Mouse (Mus musculus) urinary bladder, adult 2 months (tissue): ENCODE results near the gene Spag6l. TPM values are rescaled to one million over a fixed set of nuclear protein-coding genes. Genes with fewer than 3 reads are reported as not detected.

Experiments used
- polyA plus RNA-seq: library from polyadenylated mRNA; depleted of rRNA; stranded (reverse); fragments of >200 nt; gene quantifications from 2 replicates; pipeline ENCODE4 v1.2.3, GENCODE M21; 2012; rRNA removed

Gene Spag6l
- polyA plus RNA-seq, 1 experiment = 0.03 TPM

Other genes with a start within 250 kb of the Spag6l start
- gene Fgd4, start 228.9 kb downstream of the Spag6l start, polyA plus RNA-seq = 4.9 and 6.2 TPM in 2 replicates
- gene Olfr19, start 153.1 kb downstream of the Spag6l start, polyA plus RNA-seq = not detected in 2 replicates
- not detected in 2 replicates for gene Igll1, start 34.5 kb upstream of the Spag6l start, polyA plus RNA-seq
- gene Top3b, start 41.3 kb upstream of the Spag6l start, polyA plus RNA-seq = 75.9 and 82.4 TPM in 2 replicates
- 1.3 and 1.4 TPM in 2 replicates for gene Vpreb1, start 41.4 kb upstream of the Spag6l start, polyA plus RNA-seq
- gene Ppm1f, start 67.0 kb upstream of the Spag6l start, polyA plus RNA-seq = 17.8 and 18.2 TPM in 2 replicates
- 122 and 134 TPM in 2 replicates for gene Mapk1, start 153.9 kb upstream of the Spag6l start, polyA plus RNA-seq
- 4.2 and 4.5 TPM in 2 replicates for gene Ypel1, start 240.2 kb upstream of the Spag6l start, polyA plus RNA-seq